Mouse (Mus musculus) C2C12 (cell line): ENCODE measurements around the gene Trim12c.
"Not testable (repeated sequence)": the region's sequence is repeated elsewhere in the genome, so short reads cannot be mapped to it uniquely, and the experiment has no call there.

Experiments used
- CEBPB ChIP-seq: IDR thresholded peaks from one replicate; pipeline ENCODE4 v1.6.1; 2011; ENCODE audit warnings: low read depth, mild to moderate bottlenecking, control low read depth, moderate library complexity
- CTCF ChIP-seq: IDR thresholded peaks from one replicate; pipeline ENCODE4 v1.5.1; 2011; ENCODE audit not compliant: control insufficient read depth, insufficient read depth, insufficient read length
- MAX ChIP-seq: IDR thresholded peaks from one replicate; pipeline ENCODE4 v1.6.1; 2011; ENCODE audit warnings: mild to moderate bottlenecking, control low read depth
- MYOD1 ChIP-seq: IDR thresholded peaks from one replicate; pipeline ENCODE4 v1.6.1; 2011; ENCODE audit warnings: low read depth; ENCODE audit not compliant: control insufficient read depth, insufficient read length
- USF1 ChIP-seq: IDR thresholded peaks from one replicate; pipeline ENCODE4 v1.6.1; 2011; ENCODE audit warnings: low read depth, mild to moderate bottlenecking, control low read depth, moderate library complexity

DNA sequence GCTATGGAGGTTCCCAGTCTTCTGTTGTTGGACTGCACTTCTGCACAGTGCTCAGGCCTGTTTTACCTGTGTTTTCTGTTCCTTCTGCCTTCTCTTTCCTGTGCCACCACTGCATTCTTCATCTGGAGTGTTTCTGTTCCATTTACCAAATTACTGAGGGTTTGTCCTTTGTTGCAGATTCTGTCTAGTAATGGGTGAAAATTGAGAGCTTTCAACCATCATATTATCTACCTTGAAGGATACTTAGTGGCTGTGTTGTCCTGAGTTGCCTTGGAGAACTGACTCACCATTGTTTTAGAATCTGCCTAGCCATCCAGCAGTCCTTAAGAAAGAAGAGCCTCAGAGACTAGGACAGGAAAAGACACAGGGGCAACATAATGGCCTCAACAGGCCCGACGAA, 24.0 kb downstream of the Trim12c start, which contains the start of gene Trim34b:
- TF ChIP-seq CTCF, CEBPB, MYOD1, MAX, USF1: not testable (repeated sequence)
